Mouse (Mus musculus) C2C12 (cell line): ENCODE results near the gene Romo1. TPM values are rescaled to one million over a fixed set of nuclear protein-coding genes. Genes with fewer than 3 reads are reported as not detected.

Source experiments
- H3K27me3 ChIP-seq: one replicate; pipeline ENCODE4 v1.6.1; 2011; ENCODE audit not compliant: control insufficient read depth, insufficient read depth, insufficient read length
- H3K36me3 ChIP-seq: one replicate; pipeline ENCODE4 v1.6.1; 2011; ENCODE audit not compliant: control insufficient read depth, insufficient read depth
- H3K4me3 ChIP-seq: one replicate; pipeline ENCODE4 v1.5.1; 2011; ENCODE audit warnings: mild to moderate bottlenecking, control low read depth; ENCODE audit not compliant: poor library complexity, insufficient read depth, severe bottlenecking
- H3K79me2 ChIP-seq: one replicate; pipeline ENCODE4 v1.6.1; 2011; ENCODE audit not compliant: control insufficient read depth, insufficient read depth
- H3K79me3 ChIP-seq: one replicate; pipeline ENCODE4 v1.6.1; 2011; ENCODE audit warnings: low read depth, control low read depth
- H3ac ChIP-seq: one replicate; pipeline ENCODE3; 2011; ENCODE audit warnings: low read depth; ENCODE audit not compliant: control insufficient read depth, insufficient read length
- CEBPB ChIP-seq: IDR thresholded peaks from one replicate; pipeline ENCODE4 v1.6.1; 2011; ENCODE audit warnings: low read depth, mild to moderate bottlenecking, control low read depth, moderate library complexity
- CTCF ChIP-seq: IDR thresholded peaks from one replicate; pipeline ENCODE4 v1.5.1; 2011; ENCODE audit not compliant: control insufficient read depth, insufficient read depth, insufficient read length
- FOSL1 ChIP-seq: IDR thresholded peaks from one replicate; pipeline ENCODE4 v1.8.0; 2011; ENCODE audit warnings: mild to moderate bottlenecking, low read length; ENCODE audit not compliant: poor library complexity, insufficient read depth, severe bottlenecking
- MAX ChIP-seq: IDR thresholded peaks from one replicate; pipeline ENCODE4 v1.6.1; 2011; ENCODE audit warnings: mild to moderate bottlenecking, control low read depth
- MYOD1 ChIP-seq: IDR thresholded peaks from one replicate; pipeline ENCODE4 v1.6.1; 2011; ENCODE audit warnings: low read depth; ENCODE audit not compliant: control insufficient read depth, insufficient read length
- MYOG ChIP-seq: IDR thresholded peaks from one replicate; pipeline ENCODE4 v1.6.1; 2011; ENCODE audit not compliant: control insufficient read depth, insufficient read length; ENCODE audit errors: extremely low read depth
- USF1 ChIP-seq: IDR thresholded peaks from one replicate; pipeline ENCODE4 v1.6.1; 2011; ENCODE audit warnings: low read depth, mild to moderate bottlenecking, control low read depth, moderate library complexity
- polyA plus RNA-seq: library from polyadenylated mRNA; unstranded; fragments of >200 nt; fragmentation: generic; extraction: Trizol; gene quantifications from one replicate; pipeline ENCODE4 v1.2.1, GENCODE M21; 2012; ENCODE audit warnings: missing spikeins

Romo1 gene
- polyA plus RNA-seq, 1 experiment, result 287 TPM

GRCm38 (mm10) chr2:156166557-156166956, 22.7 kb downstream of the Romo1 start:
- peaks cover 93% of the 10 kb centered on the region for H3K36me3 ChIP-seq

GRCm38 (mm10) chr2:156177079-156177478, 33.2 kb downstream of the Romo1 start:
- no peak overlapping the region for H3K4me3 ChIP-seq
- TF ChIP-seq USF1 (no peak), MYOG (no peak), MAX (no peak), MYOD1 (no peak), FOSL1 (no peak), CEBPB (no peak), CTCF (no peak)

More at GRCm38 (mm10) chr2:156166557-156166956, 22.7 kb downstream of the Romo1 start:
- peaks cover 54% of the 10 kb centered on the region for H3K79me3 ChIP-seq
- H3K27me3 ChIP-seq, result no peaks in the 10 kb centered on the region
- no peak overlapping the region for H3K4me3 ChIP-seq
- TF ChIP-seq MYOG (no peak), CEBPB (no peak), MAX (no peak), MYOD1 (no peak), CTCF (no peak), USF1 (no peak), FOSL1 (no peak)
- no peak overlapping the region for H3ac ChIP-seq
- peaks cover 97% of the 10 kb centered on the region for H3K79me2 ChIP-seq

GRCm38 (mm10) chr2:156177651-156178050, 33.8 kb downstream of the Romo1 start:
- H3K79me3 ChIP-seq, result peaks cover 68% of the 10 kb centered on the region
- no peak for TF ChIP-seq USF1
- no peak for TF ChIP-seq CEBPB
- TF ChIP-seq MAX, result no peak
- TF ChIP-seq MYOG, result no peak
- no peak for TF ChIP-seq MYOD1
- TF ChIP-seq FOSL1, result no peak
- no peak for TF ChIP-seq CTCF
- no peak overlapping the region for H3K4me3 ChIP-seq
- H3K27me3 ChIP-seq, result no peaks in the 10 kb centered on the region
- peaks cover 74% of the 10 kb centered on the region for H3K79me2 ChIP-seq
- H3ac ChIP-seq, result peak overlapping the region; percentile 5
- H3K36me3 ChIP-seq, result peaks cover 66% of the 10 kb centered on the region

More at GRCm38 (mm10) chr2:156177079-156177478, 33.2 kb downstream of the Romo1 start:
- peaks cover 71% of the 10 kb centered on the region for H3K36me3 ChIP-seq
- H3ac ChIP-seq, result no peak overlapping the region
- no peaks in the 10 kb centered on the region for H3K27me3 ChIP-seq
- peaks cover 71% of the 10 kb centered on the region for H3K79me3 ChIP-seq
- H3K79me2 ChIP-seq, result peaks cover 80% of the 10 kb centered on the region

GRCm38 (mm10) chr2:156179046-156179795, 35.4 kb downstream of the Romo1 start:
- Histone ChIP-seq H3K36me3 (peaks cover 50% of the 10 kb centered on the region), H3K27me3 (no peaks in the 10 kb centered on the region), H3K79me3 (peaks cover 52% of the 10 kb centered on the region), H3ac (peak overlapping the region; percentile 98), H3K79me2 (peaks cover 58% of the 10 kb centered on the region), H3K4me3 (peak overlapping the region; percentile 99)
- TF ChIP-seq CEBPB (no peak), FOSL1 (no peak), MYOD1 (no peak), CTCF (no peak), USF1 (no peak), MYOG (no peak)

- Histone ChIP-seq H3K36me3 (peaks cover 45% of the 10 kb centered on the region), H3K79me3 (peaks cover 47% of the 10 kb centered on the region), H3K27me3 (no peaks in the 10 kb centered on the region), H3ac (peak overlapping the region; percentile 98), H3K79me2 (peaks cover 53% of the 10 kb centered on the region), H3K4me3 (peak overlapping the region; percentile 99)
- no peak for TF ChIP-seq MYOG
Observed at GRCm38 (mm10) chr2:156179796-156180093, 35.9 kb downstream of the Romo1 start.

- Histone ChIP-seq H3K27me3 (no peaks in the 10 kb centered on the region), H3K36me3 (peaks cover 40% of the 10 kb centered on the region), H3K4me3 (peak within 1 kb of the TSS; percentile 99), H3K79me2 (peaks cover 48% of the 10 kb centered on the region), H3K79me3 (peaks cover 42% of the 10 kb centered on the region), H3ac (peak within 1 kb of the TSS; percentile 98)
- TF ChIP-seq MAX (peak; percentile 47), MYOD1 (no peak), CEBPB (peak; percentile 99)
Observed at GRCm38 (mm10) chr2:156180094-156180821, 36.4 kb downstream of the Romo1 start, which contains the start of gene Rbm39. TSS of gene Rbm39 (minus strand) at chr2:156180238.
